Mouse (Mus musculus): ENCODE data around the gene Vps36. TPM values are rescaled to one million over a fixed set of nuclear protein-coding genes. Genes with fewer than 3 reads are reported as not detected.

Gene Vps36
- total RNA-seq, 2 experiments from 2014 or later, result 23.6 to 25.7 TPM

DNA sequence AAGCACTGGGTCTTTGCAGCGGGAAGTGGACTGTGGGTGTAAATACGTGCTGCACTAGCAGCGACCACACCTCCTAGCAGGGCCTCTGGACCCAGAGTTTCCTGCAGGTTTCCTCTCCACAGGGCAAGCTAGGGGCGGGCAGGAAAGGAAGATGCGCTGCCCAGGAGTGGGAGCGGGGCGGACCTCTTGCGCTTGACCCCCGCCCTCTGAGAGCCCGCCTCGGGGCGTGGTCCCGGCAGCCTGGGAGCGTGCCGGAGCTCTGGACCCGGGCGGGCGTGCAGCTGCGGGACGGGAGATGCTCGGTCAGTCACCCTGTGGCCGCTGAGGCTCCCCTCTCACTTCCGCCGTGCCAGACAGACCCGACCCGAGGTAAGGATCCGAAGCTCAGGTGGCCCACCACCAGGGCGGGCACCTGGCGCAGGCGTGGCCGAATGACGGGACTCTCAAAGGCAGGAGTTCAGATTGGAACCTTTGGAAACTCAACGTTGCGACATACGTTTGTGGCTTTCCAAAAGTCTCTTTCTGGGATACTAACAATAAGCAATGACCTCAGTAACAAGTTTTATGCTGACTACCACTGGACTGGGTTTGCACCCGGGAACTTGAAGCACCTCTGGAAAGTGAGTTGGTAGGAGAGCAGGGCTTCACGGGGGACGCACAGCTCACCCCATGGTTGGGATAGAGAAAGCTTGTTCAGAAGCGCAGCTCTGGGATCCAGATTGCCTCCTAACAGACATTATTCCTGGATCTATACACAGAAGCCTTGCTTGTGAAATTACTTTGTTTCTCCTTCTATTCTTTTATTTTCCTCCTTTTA lies 34.7 kb downstream of the Vps36 start, which contains the start of gene Thsd1:
Thsd1 (plus strand) TSS at position 253 of the 817 bp plus-strand sequence.
- peak in 1 of 2 experiments; percentile 18 for DNase-seq (ENCODE audit: extremely low spot score in 1 of 2, low spot score in 2 of 2)
- intact Hi-C loops (cut with DNase I), result no loop called here
- no peak within 1 kb of the TSS for H3K27ac ChIP-seq

GRCm38 (mm10) chr8:22228621-22229020 lies 36.0 kb downstream of the Vps36 start:
- peak overlapping the region; percentile 49 for H3K4me3 ChIP-seq
- TF ChIP-seq CTCF (IDR thresholded peaks at IDR 0.05), result no peak
- intact Hi-C loops (cut with DNase I), result no loop called here
- no peak overlapping the region for H3K27ac ChIP-seq
- DNase-seq (ENCODE audit: extremely low spot score in 1 of 2, low spot score in 2 of 2), result no peak

More for the DNA sequence above, 34.7 kb downstream of the Vps36 start, which contains the start of gene Thsd1:
- peak within 1 kb of the TSS; percentile 49 for H3K4me3 ChIP-seq
- TF ChIP-seq CTCF (IDR thresholded peaks at IDR 0.05), result no peak

- no peak for TF ChIP-seq CTCF (IDR thresholded peaks at IDR 0.05)
- intact Hi-C loops (cut with DNase I), result no loop called here
These were observed 50.4 kb downstream of the Vps36 start for GRCm38 (mm10) chr8:22242986-22243385.

GRCm38 (mm10) chr8:22245663-22246062 lies 53.1 kb downstream of the Vps36 start:
- H3K27ac ChIP-seq, result no peak overlapping the region
- no peak for TF ChIP-seq CTCF (IDR thresholded peaks at IDR 0.05)
- intact Hi-C loops (cut with DNase I), result no loop called here
- DNase-seq (ENCODE audit: extremely low spot score in 1 of 2, low spot score in 2 of 2), result no peak
- H3K4me3 ChIP-seq, result no peak overlapping the region

More at GRCm38 (mm10) chr8:22242986-22243385, 50.4 kb downstream of the Vps36 start:
- DNase-seq (ENCODE audit: extremely low spot score in 1 of 2, low spot score in 2 of 2), result no peak
- no peak overlapping the region for H3K4me3 ChIP-seq
- H3K27ac ChIP-seq, result no peak overlapping the region

GRCm38 (mm10) chr8:22247956-22248355 lies 55.3 kb downstream of the Vps36 start:
- no peak for DNase-seq (ENCODE audit: extremely low spot score in 1 of 2, low spot score in 2 of 2)
- intact Hi-C loops (cut with DNase I), result no loop called here

DNA sequence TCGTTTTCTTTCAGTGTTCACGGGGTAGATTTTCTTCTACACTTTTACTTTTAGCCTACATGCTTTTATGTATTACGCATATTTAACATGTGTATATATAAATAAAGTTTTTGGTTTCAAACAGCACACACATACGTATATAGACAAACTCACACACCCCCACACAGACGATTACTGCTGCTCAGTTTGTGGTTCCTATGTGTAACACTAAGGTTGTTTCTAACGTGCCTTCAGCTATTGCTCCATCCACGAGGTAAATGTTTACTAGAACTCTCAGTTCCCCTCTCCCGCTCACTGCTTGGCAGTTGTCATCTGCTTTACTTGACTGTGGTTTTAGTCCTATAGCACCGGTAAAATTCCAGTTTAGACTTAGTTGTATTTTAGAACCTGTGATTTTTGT lies 56.5 kb downstream of the Vps36 start:
- H3K27ac ChIP-seq, result no peak overlapping the region
- DNase-seq (ENCODE audit: extremely low spot score in 1 of 2, low spot score in 2 of 2), result no peak
- H3K4me3 ChIP-seq, result no peak overlapping the region
- TF ChIP-seq CTCF (IDR thresholded peaks at IDR 0.05), result no peak
- intact Hi-C loops (cut with DNase I), result no loop called here

More at GRCm38 (mm10) chr8:22247956-22248355, 55.3 kb downstream of the Vps36 start:
- Histone ChIP-seq H3K4me3 (no peak overlapping the region), H3K27ac (no peak overlapping the region)
- no peak for TF ChIP-seq CTCF (IDR thresholded peaks at IDR 0.05)

- DNase-seq (ENCODE audit: extremely low spot score in 1 of 2, low spot score in 2 of 2), result no peak
- peak overlapping the region; percentile 15; the same call in 1 of the 2 replicates for H3K27ac ChIP-seq
- no peak for TF ChIP-seq CTCF (IDR thresholded peaks at IDR 0.05)
- intact Hi-C loops (cut with DNase I), result no loop called here
- H3K4me3 ChIP-seq, result no peak overlapping the region
These were observed 66.4 kb downstream of the Vps36 start for GRCm38 (mm10) chr8:22258946-22259450.

- no peak overlapping the region for H3K4me3 ChIP-seq
- DNase-seq (ENCODE audit: extremely low spot score in 1 of 2, low spot score in 2 of 2), result no peak
- intact Hi-C loops (cut with DNase I), result no loop called here
- H3K27ac ChIP-seq, result peak overlapping the region; percentile 15; the same call in 1 of the 2 replicates
- no peak for TF ChIP-seq CTCF (IDR thresholded peaks at IDR 0.05)
These were observed 66.9 kb downstream of the Vps36 start for GRCm38 (mm10) chr8:22259531-22259930.

- no peak overlapping the region for H3K4me3 ChIP-seq
- intact Hi-C loops (cut with DNase I), result no loop called here
- no peak overlapping the region; the same call in 1 of the 2 replicates for H3K27ac ChIP-seq
- no peak for DNase-seq (ENCODE audit: extremely low spot score in 1 of 2, low spot score in 2 of 2)
- no peak for TF ChIP-seq CTCF (IDR thresholded peaks at IDR 0.05)
These were observed 67.6 kb downstream of the Vps36 start for GRCm38 (mm10) chr8:22260091-22260722.

- no peak overlapping the region for H3K27ac ChIP-seq
- no peak for TF ChIP-seq CTCF (IDR thresholded peaks at IDR 0.05)
- no peak overlapping the region for H3K4me3 ChIP-seq
- no peak for DNase-seq (ENCODE audit: extremely low spot score in 1 of 2, low spot score in 2 of 2)
- intact Hi-C loops (cut with DNase I), result no loop called here
These were observed 69.7 kb downstream of the Vps36 start for GRCm38 (mm10) chr8:22262267-22262666.

- no peak overlapping the region for H3K4me3 ChIP-seq
- no peak for TF ChIP-seq CTCF (IDR thresholded peaks at IDR 0.05)
- DNase-seq (ENCODE audit: extremely low spot score in 1 of 2, low spot score in 2 of 2), result no peak
- H3K27ac ChIP-seq, result no peak overlapping the region
- intact Hi-C loops (cut with DNase I), result no loop called here
These were observed 71.7 kb downstream of the Vps36 start for GRCm38 (mm10) chr8:22264292-22264691.

DNA sequence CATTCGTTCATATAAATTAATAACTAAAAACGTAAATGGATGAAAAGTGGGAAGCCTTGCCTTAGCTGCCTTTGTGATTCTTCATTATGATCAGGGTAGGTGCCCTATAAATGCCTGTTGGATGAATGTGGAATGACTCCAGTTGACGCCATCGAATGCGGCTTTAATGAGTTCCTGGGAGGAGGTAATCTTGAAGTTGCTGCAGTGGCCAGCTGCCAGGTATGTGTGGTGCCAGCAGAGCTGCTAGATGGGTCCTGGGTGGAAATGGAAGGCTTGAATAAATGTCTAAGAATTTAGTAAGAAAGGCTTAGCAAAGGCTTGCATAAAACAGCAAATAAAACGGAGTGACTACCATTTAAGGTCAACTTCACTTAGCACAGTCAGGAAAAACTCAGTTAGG lies 72.2 kb downstream of the Vps36 start:
- no peak overlapping the region for H3K27ac ChIP-seq
- no peak for DNase-seq (ENCODE audit: extremely low spot score in 1 of 2, low spot score in 2 of 2)
- H3K4me3 ChIP-seq, result no peak overlapping the region
- intact Hi-C loops (cut with DNase I), result no loop called here
- no peak for TF ChIP-seq CTCF (IDR thresholded peaks at IDR 0.05)
